ENCODE assay signal across 26 mouse cellular contexts in genomic region chr5:76379216-76379615, GRCm38 (mm10). TPM values are rescaled to one million over a fixed set of nuclear protein-coding genes. Genes with fewer than 3 reads are reported as not detected.
"Had no signal": no experiment of that assay in that cellular context is flagged by ENCODE, and none has a peak within 500 bp of the region (broad histone marks: within the 10 kb centered on the region; RNA-seq: fewer than 3 reads in every experiment).

No protein-coding gene starts in this region.

- H3K36me3 ChIP-seq: lung, embryonic 15.5 days; midbrain, embryonic 10.5 days; midbrain, embryonic 12.5 days; neural tube, embryonic 13.5 days; neural tube, embryonic 15.5 days had no signal

- H3K9ac ChIP-seq: lung, embryonic 15.5 days; midbrain, embryonic 12.5 days; neural tube, embryonic 13.5 days; neural tube, embryonic 15.5 days had no signal

- DNase-seq: lung, adult 2 months; lung, postnatal 10 days; lung, postnatal 4 days; midbrain, embryonic 14.5 days; retina, postnatal 1 day; right cerebral cortex, adult 18-20 months; right cerebral cortex, postnatal 25 days; right cerebral cortex, postnatal 4 days; spleen, adult 18-20 months; thymus, adult 18-20 months; thymus, postnatal 14 days; thymus, postnatal 36 days had no signal

- H3K27ac ChIP-seq: lung, embryonic 15.5 days; midbrain, embryonic 10.5 days; midbrain, embryonic 12.5 days; neural tube, embryonic 13.5 days; neural tube, embryonic 15.5 days had no signal

- ATAC-seq: midbrain, embryonic 16.5 days had no signal

- H3K27me3 ChIP-seq: lung, embryonic 15.5 days; midbrain, embryonic 12.5 days; neural tube, embryonic 13.5 days; neural tube, embryonic 15.5 days had no signal

- H3K4me3 ChIP-seq: lung, embryonic 15.5 days; midbrain, embryonic 10.5 days; midbrain, embryonic 12.5 days; myocyte; neural tube, embryonic 13.5 days; neural tube, embryonic 15.5 days had no signal

- H3K9me3 ChIP-seq: lung, embryonic 15.5 days; midbrain, embryonic 10.5 days; midbrain, embryonic 12.5 days; neural tube, embryonic 13.5 days; neural tube, embryonic 15.5 days had no signal

- H3K4me1 ChIP-seq: lung, embryonic 15.5 days; midbrain, embryonic 10.5 days; midbrain, embryonic 12.5 days; neural tube, embryonic 13.5 days; neural tube, embryonic 15.5 days had no signal

- H3K4me2 ChIP-seq: lung, embryonic 15.5 days; midbrain, embryonic 12.5 days; neural tube, embryonic 13.5 days; neural tube, embryonic 15.5 days had no signal

RNA-seq across cellular contexts. Expression of gene Nmu, which starts 15.6 kb away (rescaled TPM):
- total RNA-seq: megakaryocyte, adult 5-6 weeks; megakaryocyte-erythroid progenitor cell, adult 5-6 weeks had no signal
- polyA plus RNA-seq: midbrain, embryonic 12.5 days; midbrain, embryonic 14.5 days; midbrain, embryonic 16.5 days; myocyte; neural tube, embryonic 11.5 days; stomach, embryonic 14.5 days; thymus, postnatal 0 days had no signal

RNA-seq across cellular contexts. Expression of gene Pdcl2, which starts 48.3 kb away (rescaled TPM):
- total RNA-seq: megakaryocyte, adult 5-6 weeks; megakaryocyte-erythroid progenitor cell, adult 5-6 weeks had no signal
- polyA plus RNA-seq: lung, adult 2 months; lung, embryonic 15.5 days; midbrain, embryonic 10.5 days; midbrain, embryonic 12.5 days; midbrain, embryonic 14.5 days; midbrain, embryonic 16.5 days; myocyte; neural tube, embryonic 11.5 days; neural tube, embryonic 13.5 days; neural tube, embryonic 15.5 days; small intestine, adult 2 months; stomach, embryonic 14.5 days; stomach, embryonic 16.5 days; thymus, postnatal 0 days had no signal
